Mouse (Mus musculus) stomach, postnatal 0 days (tissue): ENCODE measurements around the gene Ppfibp2. TPM values are rescaled to one million over a fixed set of nuclear protein-coding genes. Genes with fewer than 3 reads are reported as not detected.

Experiments
- ATAC-seq: fragments of 200-750 bp; cut with Nextera tagmentation; 2 replicates; pipeline ENCODE4 v1.8.0; 2017; ENCODE audit not compliant: low FRiP score, low TSS enrichment
- DNase-seq: peaks from one replicate; pipeline ENCODE4 v3.0.0-alpha.2; 2016; ENCODE audit warnings: low spot score
- H3K27ac ChIP-seq: fragments of 300-500 bp; sonication (generic); replicated peaks from 2 replicates; pipeline ENCODE4 v1.5.1; 2014; ENCODE audit warnings: mild to moderate bottlenecking, control low read depth
- H3K27me3 ChIP-seq: fragments of 300-500 bp; sonication (generic); 2 replicates; pipeline ENCODE4 v1.6.1; 2014; ENCODE audit warnings: low read length; ENCODE audit not compliant: control insufficient read depth, insufficient read depth
- H3K36me3 ChIP-seq: fragments of 300-500 bp; sonication (generic); 2 replicates; pipeline ENCODE4 v1.6.1; 2014; ENCODE audit warnings: low read length, mixed read lengths; ENCODE audit not compliant: control insufficient read depth, insufficient read depth
- H3K4me1 ChIP-seq: fragments of 300-500 bp; sonication (generic); replicated peaks from 2 replicates; pipeline ENCODE4 v1.6.1; 2014; ENCODE audit warnings: antibody characterized with exemption; ENCODE audit not compliant: control insufficient read depth, insufficient read depth
- H3K4me2 ChIP-seq: fragments of 300-500 bp; sonication (generic); replicated peaks from 2 replicates; pipeline ENCODE4 v1.6.1; 2014; ENCODE audit warnings: low read depth, mild to moderate bottlenecking, control low read depth, moderate library complexity
- H3K4me3 ChIP-seq: fragments of 300-500 bp; sonication (generic); 2 replicates; pipeline ENCODE4 v1.5.1; 2014; ENCODE audit warnings: low read depth, low read length, control low read depth
- H3K9ac ChIP-seq: fragments of 300-500 bp; sonication (generic); 2 replicates; pipeline ENCODE4 v1.6.1; 2014; ENCODE audit warnings: mild to moderate bottlenecking, low read length, control low read depth, mixed read lengths
- H3K9me3 ChIP-seq: fragments of 300-500 bp; sonication (generic); 2 replicates; pipeline ENCODE4 v1.6.1; 2016; ENCODE audit warnings: low read length; ENCODE audit not compliant: control insufficient read depth
- CTCF ChIP-seq: IDR thresholded peaks from 2 replicates; pipeline ENCODE4 v1.5.1; 2016; ENCODE audit warnings: antibody characterized with exemption, low read depth, mild to moderate bottlenecking, moderate library complexity
- EP300 ChIP-seq: optimal IDR thresholded peaks from 2 replicates; pipeline ENCODE3; 2016; ENCODE audit warnings: antibody characterized with exemption
- WGBS: fragments of 180-500 bp; shearing (Covaris S2); extraction: QIAGEN DNeasy Blood & Tissue Kit; methylation state at CpG from one replicate; pipeline ENCODE4 v1.1.7; 2014; 5-methylcytosine and 5-hydroxymethylcytosine counted together
- polyA plus RNA-seq: library from polyadenylated mRNA; unstranded; fragments of >200 nt; fragmentation: Nextera tagmentation; extraction: Ambion mirVana; gene quantifications from 2 replicates; pipeline ENCODE4 v1.2.1, GENCODE M21; 2015

Gene Ppfibp2
- polyA plus RNA-seq, 1 experiment from 2014 or later = 17.8 TPM

- 37% methylated on average over 10 of the region's 11 CpGs for WGBS
- Histone ChIP-seq H3K9me3 (no peaks in the 10 kb centered on the region), H3K4me1 (no peaks in the 10 kb centered on the region), H3K27ac (no peak overlapping the region), H3K36me3 (no peaks in the 10 kb centered on the region), H3K27me3 (no peaks in the 10 kb centered on the region), H3K4me2 (no peak overlapping the region), H3K4me3 (no peak overlapping the region), H3K9ac (no peak overlapping the region)
- TF ChIP-seq EP300 (no peak), CTCF (no peak)
- ATAC-seq (no peak), DNase-seq (no peak)
These were observed 23.3 kb downstream of the Ppfibp2 start for GRCm38 (mm10) chr7:107618028-107618992.

- WGBS = 75% methylated on average over 4 of the region's 4 CpGs
- no peaks in the 10 kb centered on the region for H3K4me1 ChIP-seq
- H3K36me3 ChIP-seq = no peaks in the 10 kb centered on the region
- DNase-seq (no peak), ATAC-seq (no peak)
- H3K4me2 ChIP-seq = no peak overlapping the region
- no peaks in the 10 kb centered on the region for H3K27me3 ChIP-seq
- H3K9ac ChIP-seq = no peak overlapping the region
- no peaks in the 10 kb centered on the region for H3K9me3 ChIP-seq
- H3K27ac ChIP-seq = no peak overlapping the region
- no peak for TF ChIP-seq EP300
- no peak for TF ChIP-seq CTCF
- no peak overlapping the region for H3K4me3 ChIP-seq
These were observed 24.2 kb downstream of the Ppfibp2 start for GRCm38 (mm10) chr7:107619225-107619624.

- ATAC-seq = no peak
- no peaks in the 10 kb centered on the region for H3K36me3 ChIP-seq
- H3K27me3 ChIP-seq = no peaks in the 10 kb centered on the region
- H3K9me3 ChIP-seq = no peaks in the 10 kb centered on the region
- H3K4me3 ChIP-seq = no peak overlapping the region
- H3K4me2 ChIP-seq = no peak overlapping the region
- WGBS = 63% methylated on average over 3 of the region's 3 CpGs
- H3K27ac ChIP-seq = no peak overlapping the region
- no peak for DNase-seq
- no peak overlapping the region for H3K9ac ChIP-seq
- H3K4me1 ChIP-seq = no peaks in the 10 kb centered on the region
- TF ChIP-seq CTCF (no peak), EP300 (no peak)
These were observed 25.1 kb downstream of the Ppfibp2 start for GRCm38 (mm10) chr7:107620137-107620536.

GRCm38 (mm10) chr7:107624432-107624831 lies 29.4 kb downstream of the Ppfibp2 start:
- H3K4me2 ChIP-seq = no peak overlapping the region
- no peak overlapping the region for H3K27ac ChIP-seq
- no peaks in the 10 kb centered on the region for H3K36me3 ChIP-seq
- ATAC-seq (no peak), DNase-seq (no peak)
- WGBS = 56% methylated on average over 3 of the region's 3 CpGs
- no peaks in the 10 kb centered on the region for H3K27me3 ChIP-seq
- H3K9ac ChIP-seq = no peak overlapping the region
- TF ChIP-seq EP300 = no peak
- no peak for TF ChIP-seq CTCF
- no peaks in the 10 kb centered on the region for H3K9me3 ChIP-seq
- H3K4me1 ChIP-seq = no peaks in the 10 kb centered on the region
- H3K4me3 ChIP-seq = no peak overlapping the region

- no peak for ATAC-seq
- no peaks in the 10 kb centered on the region for H3K36me3 ChIP-seq
- no peaks in the 10 kb centered on the region for H3K27me3 ChIP-seq
- no peak within 1 kb of the TSS for H3K9ac ChIP-seq
- no peak within 1 kb of the TSS for H3K4me2 ChIP-seq
- no peaks in the 10 kb centered on the region for H3K4me1 ChIP-seq
- H3K27ac ChIP-seq = no peak within 1 kb of the TSS
- no peak within 1 kb of the TSS for H3K4me3 ChIP-seq
- DNase-seq = no peak
- WGBS = 71% methylated on average over 2 of the region's 2 CpGs
- TF ChIP-seq EP300 = no peak
- no peaks in the 10 kb centered on the region for H3K9me3 ChIP-seq
These were observed 30.1 kb downstream of the Ppfibp2 start, which contains the start of gene 5330417H12Rik for GRCm38 (mm10) chr7:107625061-107625460. 5330417H12Rik (minus strand) TSS chr7:107625161.

GRCm38 (mm10) chr7:107625781-107626180 lies 30.8 kb downstream of the Ppfibp2 start:
- DNase-seq (no peak), ATAC-seq (no peak)
- Histone ChIP-seq H3K4me1 (no peaks in the 10 kb centered on the region), H3K9ac (no peak overlapping the region), H3K4me3 (no peak overlapping the region), H3K27ac (no peak overlapping the region), H3K9me3 (no peaks in the 10 kb centered on the region), H3K27me3 (no peaks in the 10 kb centered on the region), H3K4me2 (no peak overlapping the region), H3K36me3 (no peaks in the 10 kb centered on the region)
- TF ChIP-seq CTCF (no peak), EP300 (no peak)
- 44% methylated on average over 6 of the region's 6 CpGs for WGBS
